ENCODE assay signal across 23 mouse cellular contexts in the genomic region with DNA sequence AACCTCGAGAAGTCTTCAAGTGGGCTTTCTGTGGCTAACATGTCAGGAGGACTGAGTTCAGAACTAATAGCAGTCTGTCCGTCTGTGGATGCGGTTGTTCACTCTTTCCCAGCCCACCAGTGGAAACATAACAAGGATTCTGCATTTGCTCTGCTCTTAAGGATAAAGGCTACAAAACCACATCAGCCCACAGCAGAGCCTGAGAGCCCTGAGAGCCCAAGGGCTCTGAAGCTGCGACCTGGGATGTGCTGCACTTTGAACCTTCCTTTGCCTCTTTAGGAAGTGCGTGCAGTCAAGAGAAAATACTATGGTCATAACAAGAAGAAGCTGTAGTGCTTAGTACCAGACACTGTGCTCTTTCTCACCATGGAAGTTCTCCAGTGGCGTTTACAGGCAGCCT.
"Had no signal": no experiment of that assay in that cellular context is flagged by ENCODE, and none has a peak within 500 bp of the region (broad histone marks: within the 10 kb centered on the region; RNA-seq: fewer than 3 reads in every experiment).

No protein-coding gene starts in this region.

- H3K4me1 ChIP-seq: hindbrain, embryonic 13.5 days; hindbrain, embryonic 15.5 days; limb, embryonic 15.5 days had no signal

- H3K4me2 ChIP-seq: heart, embryonic 11.5 days; heart, embryonic 13.5 days; heart, embryonic 15.5 days; hindbrain, embryonic 13.5 days; hindbrain, embryonic 15.5 days; limb, embryonic 13.5 days; limb, embryonic 15.5 days; liver, embryonic 12.5 days had no signal

- H3K27ac ChIP-seq: heart, embryonic 13.5 days; heart, embryonic 15.5 days; hindbrain, embryonic 13.5 days; hindbrain, embryonic 15.5 days; hindbrain, postnatal 0 days; kidney, postnatal 0 days; limb, embryonic 13.5 days; limb, embryonic 15.5 days; liver, embryonic 12.5 days; liver, embryonic 14.5 days had no signal

- H3K9ac ChIP-seq: forebrain, postnatal 0 days; heart, embryonic 13.5 days; heart, embryonic 15.5 days; hindbrain, embryonic 13.5 days; hindbrain, embryonic 15.5 days; limb, embryonic 13.5 days; limb, embryonic 15.5 days; liver, embryonic 12.5 days; liver, embryonic 14.5 days had no signal

- H3K4me3 ChIP-seq: heart, embryonic 13.5 days; heart, embryonic 15.5 days; hindbrain, embryonic 13.5 days; hindbrain, embryonic 15.5 days; limb, embryonic 13.5 days; limb, embryonic 15.5 days; liver, embryonic 12.5 days had no signal

- H3K9me3 ChIP-seq: heart, embryonic 13.5 days; heart, embryonic 15.5 days; hindbrain, embryonic 13.5 days; hindbrain, embryonic 15.5 days; limb, embryonic 13.5 days; limb, embryonic 15.5 days; liver, embryonic 12.5 days had no signal

- DNase-seq: forebrain, postnatal 0 days; gastrocnemius, postnatal 14 days; gastrocnemius, postnatal 36 days; heart, adult 18-20 months; heart, postnatal 14 days; kidney, adult 11 months; kidney, postnatal 14 days; kidney, postnatal 36 days; layer of hippocampus, adult 9-11 months; layer of hippocampus, postnatal 36 days; left cerebral cortex, postnatal 4 days had no signal

- H3K27me3 ChIP-seq: heart, embryonic 13.5 days had no signal

- H3K36me3 ChIP-seq: heart, embryonic 13.5 days; heart, embryonic 15.5 days; hindbrain, embryonic 13.5 days; hindbrain, embryonic 15.5 days; limb, embryonic 13.5 days; limb, embryonic 15.5 days; liver, embryonic 12.5 days had no signal

- ATAC-seq: forebrain, postnatal 0 days; hindbrain, postnatal 0 days; intestine, embryonic 16.5 days; liver, embryonic 12.5 days had no signal
